Mouse (Mus musculus) heart, postnatal 36 days (tissue): ENCODE data around the gene Mrm1. TPM values are rescaled to one million over a fixed set of nuclear protein-coding genes. Genes with fewer than 3 reads are reported as not detected.

Source experiments
- total RNA-seq, 2 experiments: library from RNA; stranded (reverse); gene quantifications; 2 replicates each; pipeline ENCODE4 v1.2.3; 2021

Gene Mrm1
- total RNA-seq, 2 experiments from 2014 or later: 14.2 to 17.6 TPM

Other genes starting within 250 kb of the Mrm1 start
- 100 to 1,000 TPM; 102 to 108 TPM for gene Dhrs11, start 9.5 kb upstream of the Mrm1 start, total RNA-seq
- gene Ggnbp2, start 51.3 kb upstream of the Mrm1 start, total RNA-seq: 10 to 100 TPM; 48.3 to 48.8 TPM
- 1 to 10 TPM; 5.5 to 5.8 TPM for gene Myo19, start 60.6 kb upstream of the Mrm1 start, total RNA-seq
- 1 to 10 TPM; 4.7 to 7.6 TPM for gene Pigw, start 60.8 kb upstream of the Mrm1 start, total RNA-seq
- 10 to 100 TPM in 1 of 2 experiments, 1 to 10 TPM in 1; 8.8 to 10.5 TPM for gene Znhit3, start 96.9 kb upstream of the Mrm1 start, total RNA-seq
- gene Car4, start 138.3 kb upstream of the Mrm1 start, total RNA-seq: 10 to 100 TPM; 36.6 to 67.0 TPM